Mouse (Mus musculus) cerebellum, adult (tissue): ENCODE results near the gene Gm3095.
"Not testable (repeated sequence)": the region's sequence is repeated elsewhere in the genome, so short reads cannot be mapped to it uniquely, and the experiment has no call there.

Experiments used
- ATAC-seq: cut with Nextera tagmentation; 2 replicates; pipeline ENCODE4 v1.9.2; 2017; ENCODE audit warnings: mild to moderate bottlenecking, moderate library complexity, mixed read lengths; ENCODE audit not compliant: insufficient number of reproducible peaks, low FRiP score, low TSS enrichment

Gm3095 gene

DNA sequence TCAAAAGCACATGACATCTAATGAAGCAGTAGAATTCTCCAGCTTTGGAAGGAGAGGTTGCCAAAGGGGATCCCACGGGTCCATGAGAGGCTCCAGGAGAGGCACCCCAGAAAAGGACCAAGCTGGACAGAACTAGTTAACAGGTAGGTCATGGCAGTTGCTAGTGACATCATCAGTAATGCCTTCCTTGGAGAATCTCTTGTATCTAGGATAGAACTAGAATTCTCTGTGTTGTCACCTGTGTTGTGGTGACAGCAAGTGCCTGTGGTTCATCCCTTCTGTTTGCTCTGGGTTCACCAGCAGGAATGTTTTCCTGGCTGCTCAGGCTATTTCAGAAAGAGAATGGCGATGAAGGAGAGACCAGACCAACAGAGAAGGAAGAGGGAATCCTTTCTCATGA lies at the start of gene Gm3095:
Gene Gm3095, plus strand, starts transcription at position 301 of the 400 bp plus-strand sequence.
- not testable (repeated sequence) for ATAC-seq

DNA sequence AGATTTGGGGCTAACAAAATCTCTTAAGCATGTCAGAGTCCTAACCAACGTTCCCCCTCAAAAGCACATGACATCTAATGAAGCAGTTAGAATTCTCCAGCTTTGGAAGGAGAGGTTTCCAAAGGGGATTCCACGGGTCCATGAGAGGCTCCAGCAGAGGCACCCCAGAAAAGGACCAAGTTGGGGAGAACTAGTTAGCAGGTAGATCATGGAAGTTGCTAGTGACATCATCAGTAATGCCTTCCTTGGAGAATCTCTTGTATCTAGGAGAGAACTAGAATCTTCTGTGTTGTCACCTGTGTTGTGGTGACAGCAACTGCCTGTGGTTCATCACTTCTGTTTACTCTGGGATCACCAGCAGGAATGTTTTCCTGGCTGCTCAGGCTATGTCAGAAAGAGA lies 31.9 kb upstream of the Gm3095 start, which contains the start of gene Gm3029:
Gene Gm3029, plus strand, starts transcription at position 301 of the 400 bp plus-strand sequence.
- not testable (repeated sequence) for ATAC-seq

DNA sequence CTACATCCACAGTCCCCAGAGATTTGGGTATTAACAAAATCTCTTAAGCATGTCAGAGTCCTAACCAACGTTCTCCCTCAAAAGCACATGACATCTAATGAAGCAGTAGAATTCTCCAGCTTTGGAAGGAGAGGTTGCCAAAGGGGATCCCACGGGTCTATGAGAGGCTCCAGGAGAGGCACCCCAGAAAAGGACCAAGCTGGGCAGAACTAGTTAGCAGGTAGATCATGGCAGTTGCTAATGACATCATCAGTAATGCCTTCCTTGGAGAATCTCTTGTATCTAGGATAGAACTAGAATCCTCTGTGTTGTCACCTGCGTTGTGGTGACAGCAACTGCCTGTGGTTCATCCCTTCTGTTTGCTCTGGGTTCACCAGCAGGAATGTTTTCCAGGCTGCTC lies 34.7 kb downstream of the Gm3095 start, which contains the start of gene Gm3099:
Gene Gm3099, plus strand, starts transcription at position 301 of the 400 bp plus-strand sequence.
- ATAC-seq, result not testable (repeated sequence)
